Mouse (Mus musculus) E14TG2a.4 (cell line): Measurements from ENCODE around the gene Tmem94.

Experiments
- H3K27me3 ChIP-seq: 2 replicates; pipeline ENCODE4 v1.6.1; 2014; ENCODE audit warnings: low read length, control low read depth; ENCODE audit not compliant: insufficient read depth
- H3K36me3 ChIP-seq: 2 replicates; pipeline ENCODE4 v1.6.1; 2014; ENCODE audit warnings: low read length, control low read depth; ENCODE audit not compliant: insufficient read depth
- H3K4me1 ChIP-seq: replicated peaks from 2 replicates; pipeline ENCODE4 v1.6.1; 2014; ENCODE audit warnings: low read depth, low read length, control low read depth
- H3K4me3 ChIP-seq: replicated peaks from 2 replicates; pipeline ENCODE4 v1.5.1; 2014; ENCODE audit warnings: mild to moderate bottlenecking, low read length
- H3K9me3 ChIP-seq: 2 replicates; pipeline ENCODE4 v1.6.1; 2014; ENCODE audit warnings: low read length, control low read depth
- CTCF ChIP-seq: conservative IDR thresholded peaks from 2 replicates; pipeline ENCODE4 v1.5.1; 2014; ENCODE audit warnings: low read length
- NANOG ChIP-seq: IDR thresholded peaks from 2 replicates; pipeline ENCODE4 v1.6.1; 2014; ENCODE audit warnings: borderline replicate concordance, low read length, mixed read lengths
- POU5F1 ChIP-seq: IDR thresholded peaks from 2 replicates; pipeline ENCODE4 v1.6.1; 2014; ENCODE audit warnings: low read length, borderline replicate concordance

Tmem94 gene

DNA sequence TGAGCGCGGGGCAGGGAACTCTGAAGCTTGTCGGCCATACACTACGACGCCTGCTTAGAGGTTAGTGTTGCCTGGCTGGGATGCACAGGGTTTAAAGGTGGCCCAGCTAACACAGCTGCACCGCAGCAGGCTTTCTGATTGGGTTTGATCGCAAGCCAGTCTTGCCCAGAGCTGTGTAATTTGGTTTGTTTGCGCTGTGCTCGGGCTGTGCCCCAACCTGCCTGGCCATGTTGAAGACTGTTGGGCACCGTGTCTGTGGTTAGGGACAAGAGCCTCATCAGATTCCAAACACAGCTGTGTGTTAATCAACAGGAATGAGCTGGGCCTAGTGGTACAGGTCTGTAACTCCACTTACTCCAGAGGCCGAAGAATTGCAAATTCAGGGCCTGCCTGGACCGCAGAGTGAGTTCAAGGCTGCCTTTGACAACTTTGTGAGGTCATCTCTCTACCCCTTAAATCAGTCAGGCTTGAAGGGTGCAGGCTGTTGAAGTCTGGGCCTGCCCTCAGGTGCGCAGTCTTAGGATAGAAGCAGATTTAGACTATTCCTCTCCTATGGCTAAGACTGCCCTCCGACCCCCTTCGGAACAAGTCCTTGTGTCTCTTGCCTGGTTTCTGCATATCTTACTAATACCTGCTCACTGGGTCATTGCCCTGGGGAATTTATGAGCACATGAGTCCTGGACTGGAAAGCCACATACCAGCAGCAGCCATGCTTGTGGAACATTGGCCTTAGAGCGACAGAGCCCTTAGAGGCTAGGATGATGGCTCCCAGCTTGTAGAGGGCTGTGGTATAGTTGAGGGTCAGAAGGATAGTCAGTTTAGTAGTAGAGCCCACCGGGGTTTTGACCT, 12.5 kb downstream of the Tmem94 start:
- Histone ChIP-seq H3K4me3 (peak overlapping the region; percentile 46), H3K4me1 (peaks cover 70% of the 10 kb centered on the region), H3K27me3 (peaks cover 4% of the 10 kb centered on the region; the same call in 1 of the 2 replicates), H3K36me3 (no peaks in the 10 kb centered on the region), H3K9me3 (no peaks in the 10 kb centered on the region)
- TF ChIP-seq CTCF (no peak), NANOG (no peak), POU5F1 (no peak)

DNA sequence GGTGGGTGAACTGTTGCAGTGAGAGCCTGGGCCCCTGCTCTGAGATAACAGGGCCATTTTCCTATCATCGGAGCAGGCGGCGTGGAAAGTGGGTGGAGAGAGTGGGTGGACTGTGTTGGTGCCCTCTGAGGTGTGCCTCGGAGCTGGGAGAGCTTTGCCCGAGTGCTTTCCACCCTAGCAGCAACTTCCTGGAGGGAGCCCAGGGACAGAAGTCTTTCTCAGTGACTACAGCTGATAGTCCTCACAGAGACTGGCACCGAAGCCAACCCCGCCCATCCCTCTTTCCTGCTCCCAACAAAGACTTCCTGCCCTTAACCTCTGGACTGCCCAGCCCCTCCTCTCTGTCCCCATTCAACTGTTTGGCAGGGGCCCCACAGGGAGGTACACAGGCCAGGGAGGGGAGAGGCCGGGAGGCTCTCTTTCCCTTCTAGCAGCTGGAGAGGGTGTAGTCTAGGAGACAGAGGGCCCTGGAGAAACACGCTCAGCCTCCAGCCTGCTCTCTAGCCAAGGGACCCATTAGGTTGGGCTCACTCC, 13.9 kb downstream of the Tmem94 start:
- peak overlapping the region; percentile 29; the same call in 1 of the 2 replicates for H3K4me3 ChIP-seq

DNA sequence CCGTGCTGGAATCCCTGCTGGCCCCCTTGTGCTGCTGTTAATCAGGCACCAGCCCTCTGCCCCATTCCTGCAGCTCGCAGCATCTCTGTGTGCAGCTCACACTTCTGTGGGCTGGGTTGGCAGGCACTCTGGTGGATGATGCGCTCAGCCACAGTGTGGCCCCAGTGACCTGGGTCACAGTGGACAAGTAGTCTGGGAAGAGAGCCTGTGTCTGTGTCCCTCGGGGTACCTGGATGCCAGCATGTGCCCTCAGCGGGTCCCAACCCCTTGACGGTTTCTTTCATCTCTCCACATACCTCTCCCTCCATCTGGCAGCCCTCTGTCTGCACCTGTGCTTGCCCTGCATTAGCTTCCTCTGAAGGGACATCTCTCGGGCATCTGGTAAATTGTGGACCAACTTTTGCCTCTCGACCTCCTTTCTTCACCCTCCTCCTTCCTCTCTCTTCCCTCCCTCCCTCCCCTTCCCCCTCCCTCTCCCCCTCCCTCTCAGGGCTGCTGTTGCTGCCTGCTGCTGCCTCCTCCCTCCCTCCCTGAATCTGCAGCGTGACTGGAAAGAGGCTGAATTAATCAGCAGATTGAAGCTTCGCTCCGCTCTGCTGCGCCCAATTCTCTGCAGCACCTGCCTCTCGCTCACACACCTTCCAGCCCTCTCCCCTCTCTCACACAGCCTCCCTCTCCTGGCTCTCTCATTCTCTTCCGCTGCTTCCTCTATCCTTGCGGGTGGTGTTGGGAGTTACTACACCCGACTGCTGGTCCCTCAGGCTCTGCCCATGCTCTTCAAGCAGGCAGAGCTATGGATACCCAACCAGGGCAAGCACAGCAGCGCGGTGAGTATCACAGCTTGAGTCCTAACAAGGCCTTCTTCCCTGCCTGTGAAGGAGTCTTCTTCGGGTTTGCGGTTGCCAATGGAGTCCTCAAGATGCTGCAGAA, 15.2 kb downstream of the Tmem94 start:
- H3K27me3 ChIP-seq, result peaks cover 4% of the 10 kb centered on the region; the same call in 1 of the 2 replicates
- peaks cover 80% of the 10 kb centered on the region for H3K4me1 ChIP-seq
- H3K9me3 ChIP-seq, result no peaks in the 10 kb centered on the region
- TF ChIP-seq POU5F1, result no peak
- no peaks in the 10 kb centered on the region for H3K36me3 ChIP-seq
- peak overlapping the region; percentile 56; the same call in 1 of the 2 replicates for H3K4me3 ChIP-seq

More for the DNA sequence above, 13.9 kb downstream of the Tmem94 start:
- no peaks in the 10 kb centered on the region for H3K36me3 ChIP-seq
- TF ChIP-seq POU5F1, result no peak
- no peak for TF ChIP-seq CTCF
- TF ChIP-seq NANOG, result no peak
- no peaks in the 10 kb centered on the region for H3K9me3 ChIP-seq
- H3K4me1 ChIP-seq, result peaks cover 77% of the 10 kb centered on the region
- H3K27me3 ChIP-seq, result peaks cover 4% of the 10 kb centered on the region; the same call in 1 of the 2 replicates

DNA sequence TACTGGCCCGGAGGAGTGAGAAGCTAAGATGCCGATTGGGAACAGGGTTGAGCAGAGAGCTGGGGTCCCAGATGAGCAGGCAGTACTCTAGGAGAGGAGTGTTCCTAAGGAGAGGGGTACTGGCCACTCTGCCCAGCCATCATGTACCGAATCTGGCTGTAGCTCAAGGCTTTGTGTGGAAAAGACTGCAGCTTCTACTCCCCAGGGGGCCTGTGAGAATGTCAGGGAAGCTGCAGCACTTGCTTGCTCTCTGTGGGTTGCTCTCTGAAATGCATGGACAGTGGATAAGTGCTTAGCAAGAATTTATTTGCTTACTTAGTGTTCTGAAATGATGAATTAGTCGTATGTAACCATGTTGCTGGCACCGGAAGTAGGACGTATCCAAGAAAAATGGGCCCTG, 21.2 kb downstream of the Tmem94 start:
- Histone ChIP-seq H3K4me3 (0 out of 2 replicates have a peak overlapping the region, but pooled peaks have one; percentile 10), H3K36me3 (peaks cover 35% of the 10 kb centered on the region), H3K9me3 (no peaks in the 10 kb centered on the region), H3K4me1 (peaks cover 48% of the 10 kb centered on the region), H3K27me3 (no peaks in the 10 kb centered on the region)
- no peak for TF ChIP-seq CTCF
- no peak for TF ChIP-seq NANOG
- TF ChIP-seq POU5F1, result no peak

DNA sequence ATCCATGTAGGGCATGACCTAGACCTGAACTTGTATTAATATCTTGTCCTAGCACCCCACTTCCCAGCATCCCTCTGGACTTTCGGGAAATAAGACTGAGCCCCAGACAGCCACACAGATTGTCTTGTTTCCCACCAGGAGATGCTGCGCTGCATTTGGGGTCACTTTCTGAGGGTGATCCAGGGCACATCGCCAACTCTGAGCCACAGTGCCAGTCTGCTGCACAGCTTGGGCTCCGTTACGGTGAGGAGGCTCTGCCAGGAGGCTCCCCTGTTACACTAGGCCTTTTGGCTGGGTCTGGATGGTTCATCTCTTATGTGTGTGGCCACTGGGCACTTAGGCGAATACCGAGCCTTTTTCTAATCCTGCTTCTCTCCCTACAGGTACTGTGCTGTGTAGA, 24.6 kb downstream of the Tmem94 start:
- H3K27me3 ChIP-seq, result no peaks in the 10 kb centered on the region
- peaks cover 68% of the 10 kb centered on the region for H3K36me3 ChIP-seq
- TF ChIP-seq NANOG (no peak), POU5F1 (no peak), CTCF (no peak)
- no peak overlapping the region for H3K4me3 ChIP-seq
- H3K9me3 ChIP-seq, result no peaks in the 10 kb centered on the region
- peaks cover 56% of the 10 kb centered on the region for H3K4me1 ChIP-seq

DNA sequence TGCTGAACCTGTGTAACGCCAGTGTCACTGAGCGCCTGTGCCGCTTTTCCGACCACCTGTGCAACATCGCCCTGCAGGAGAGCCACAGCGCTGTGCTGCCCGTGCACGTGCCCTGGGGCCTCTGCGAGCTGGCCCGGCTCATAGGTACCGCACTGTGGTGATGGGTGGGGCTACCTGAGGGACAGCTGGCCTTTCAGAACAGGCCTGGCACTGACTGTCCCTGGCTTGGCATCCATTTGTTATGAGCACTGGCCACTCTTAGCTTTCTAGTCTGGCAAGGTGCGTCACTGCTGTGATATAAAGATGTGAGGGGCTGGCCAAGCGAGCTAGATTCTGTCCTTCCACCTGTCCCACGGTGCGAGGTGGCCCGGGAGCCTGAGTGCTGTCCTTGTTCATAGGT, 26.7 kb downstream of the Tmem94 start:
- Histone ChIP-seq H3K36me3 (peaks cover 88% of the 10 kb centered on the region), H3K9me3 (no peaks in the 10 kb centered on the region), H3K4me3 (no peak overlapping the region), H3K4me1 (peaks cover 60% of the 10 kb centered on the region), H3K27me3 (no peaks in the 10 kb centered on the region)
- TF ChIP-seq NANOG (no peak), CTCF (no peak), POU5F1 (no peak)

DNA sequence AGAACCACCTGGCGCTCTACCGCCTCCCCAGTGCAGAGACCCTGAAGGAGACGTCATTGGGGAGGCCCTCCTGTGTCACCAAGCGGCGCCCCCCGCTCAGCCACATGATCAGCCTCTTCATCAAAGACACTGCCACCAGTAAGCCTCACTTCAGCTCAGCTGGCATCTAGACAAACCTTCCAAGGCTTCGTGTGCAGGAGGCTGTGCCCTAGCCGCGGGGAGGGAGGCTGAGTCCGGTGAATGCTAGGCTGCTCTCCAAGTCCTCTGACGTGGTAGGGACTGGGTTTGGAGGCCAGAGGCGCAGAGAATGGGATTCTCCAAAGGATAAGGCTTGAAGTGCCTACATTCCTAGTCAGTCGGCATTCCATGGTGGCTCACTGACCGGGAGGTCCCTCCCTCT, 27.1 kb downstream of the Tmem94 start:
- peaks cover 64% of the 10 kb centered on the region for H3K4me1 ChIP-seq
- H3K36me3 ChIP-seq, result peaks cover 89% of the 10 kb centered on the region
- H3K27me3 ChIP-seq, result no peaks in the 10 kb centered on the region
- H3K4me3 ChIP-seq, result no peak overlapping the region
- TF ChIP-seq CTCF, result no peak
- no peak for TF ChIP-seq NANOG
- no peak for TF ChIP-seq POU5F1
- no peaks in the 10 kb centered on the region for H3K9me3 ChIP-seq

DNA sequence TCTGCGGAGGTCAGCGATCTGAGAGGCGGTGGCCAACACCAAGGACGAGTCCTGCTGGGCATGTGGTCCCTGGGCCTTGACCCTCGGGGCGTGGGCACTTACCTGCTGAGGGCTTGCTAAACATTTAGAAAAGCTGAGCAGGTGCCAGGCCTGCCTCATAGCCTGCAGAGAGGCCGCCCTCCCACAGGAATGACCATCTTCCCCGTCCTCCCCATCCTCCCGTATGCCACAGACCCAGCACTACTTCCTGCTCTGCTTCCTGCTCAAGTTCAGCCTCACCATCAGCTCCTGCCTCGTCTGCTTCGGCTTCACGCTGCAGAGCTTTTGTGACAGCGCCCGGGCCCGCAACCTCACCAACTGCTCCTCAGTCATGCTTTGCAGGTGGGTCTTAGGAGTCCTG, 31.7 kb downstream of the Tmem94 start:
- Histone ChIP-seq H3K4me1 (peaks cover 72% of the 10 kb centered on the region), H3K36me3 (peaks cover 88% of the 10 kb centered on the region), H3K27me3 (no peaks in the 10 kb centered on the region), H3K4me3 (no peak overlapping the region), H3K9me3 (no peaks in the 10 kb centered on the region)
- TF ChIP-seq NANOG (no peak), POU5F1 (no peak), CTCF (no peak)
